Mouse (Mus musculus) cerebellum, postnatal 4 days (tissue): ENCODE measurements around the gene Alx3.
A peak's percentile ranks its signal among the peaks of the same experiment; 100 is the strongest.

Experiments
- DNase-seq, 2 experiments: peaks; one replicate each; pipeline ENCODE4 v3.0.0; 2022; ENCODE audit warnings: low spot score in 2 of 2, mixed read lengths in 1 of 2

The Alx3 gene

DNA sequence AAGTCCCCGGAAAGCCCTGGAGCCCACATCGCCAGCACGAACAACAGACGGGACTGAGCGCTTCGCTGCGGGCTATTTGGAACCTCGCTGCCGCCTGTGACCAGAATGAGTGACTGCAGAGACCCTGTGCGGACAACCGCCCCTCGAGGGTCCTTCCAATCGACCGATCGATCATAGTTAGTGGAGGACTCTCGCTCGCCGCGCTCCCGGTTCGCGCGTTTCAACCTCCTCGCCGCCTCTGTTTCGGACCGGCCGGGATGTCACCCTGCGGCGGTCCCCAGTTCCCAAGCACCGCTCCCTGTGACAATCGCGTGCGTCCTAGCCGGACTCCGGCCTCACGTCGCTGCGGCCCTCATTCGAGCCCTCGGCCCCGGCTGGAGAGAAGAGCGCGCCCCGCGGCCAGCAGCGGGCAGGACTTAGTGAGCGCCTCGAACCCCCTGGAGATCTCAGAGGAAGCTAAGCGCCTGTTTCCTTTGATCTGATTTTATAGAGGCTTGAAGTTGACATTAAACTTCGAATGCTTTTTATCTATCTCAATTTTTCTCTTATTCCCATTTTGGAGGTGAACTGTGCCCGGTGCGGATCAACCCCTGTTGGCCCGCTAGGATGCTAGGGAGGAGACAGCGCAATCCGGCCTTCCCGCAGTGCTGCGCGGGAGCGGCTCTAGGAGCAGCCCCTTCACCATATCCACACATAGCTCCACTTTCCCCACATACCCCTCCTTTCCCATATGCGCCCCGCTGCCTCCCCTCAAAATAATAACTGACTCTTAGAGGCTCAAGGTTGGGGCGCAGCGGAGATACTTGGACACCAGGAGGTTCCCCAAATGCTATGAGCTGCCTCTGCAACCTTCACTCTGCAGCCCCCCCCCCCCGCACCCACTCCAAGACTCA lies 11.7 kb upstream of the Alx3 start:
- DNase-seq = no peak

DNA sequence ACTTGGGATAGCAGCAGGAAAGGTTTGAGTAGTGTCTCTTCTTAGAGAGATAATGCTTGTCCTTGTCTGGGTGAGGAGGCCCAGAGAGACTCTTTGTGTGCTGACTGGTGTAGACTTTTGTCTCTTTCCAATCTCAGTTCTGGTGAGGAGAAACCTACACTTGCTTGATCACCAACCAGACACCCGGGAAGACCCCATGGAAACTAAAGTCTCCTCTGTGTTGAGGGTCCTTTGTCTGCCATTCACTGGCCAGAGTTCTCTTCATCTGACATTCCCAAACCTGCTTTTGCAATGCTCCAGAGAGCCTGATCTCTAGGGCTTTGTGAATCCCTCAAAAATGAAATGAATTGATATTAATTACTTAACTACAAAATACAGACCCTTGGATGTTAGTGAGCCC lies 10.9 kb upstream of the Alx3 start:
- no peak for DNase-seq

DNA sequence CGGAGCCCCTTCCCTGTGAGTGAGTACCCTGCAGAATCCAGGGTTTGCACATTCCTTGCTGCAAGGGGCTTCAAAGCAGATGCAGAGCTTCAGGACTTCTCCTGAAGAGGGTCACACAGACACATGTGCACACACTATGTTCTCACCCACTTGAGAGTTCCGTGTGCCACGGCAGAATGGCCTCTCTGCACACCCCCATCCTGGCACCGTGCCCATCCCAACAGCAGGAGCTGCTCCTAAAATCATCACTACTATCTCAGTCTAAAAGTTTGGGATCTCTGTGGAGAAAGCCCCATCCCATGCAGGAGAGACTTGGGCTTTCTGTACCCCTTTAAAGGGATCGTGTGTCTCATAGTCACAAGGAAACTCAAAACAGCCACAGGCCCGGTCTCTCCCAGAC lies 8.3 kb upstream of the Alx3 start:
- no peak for DNase-seq

DNA sequence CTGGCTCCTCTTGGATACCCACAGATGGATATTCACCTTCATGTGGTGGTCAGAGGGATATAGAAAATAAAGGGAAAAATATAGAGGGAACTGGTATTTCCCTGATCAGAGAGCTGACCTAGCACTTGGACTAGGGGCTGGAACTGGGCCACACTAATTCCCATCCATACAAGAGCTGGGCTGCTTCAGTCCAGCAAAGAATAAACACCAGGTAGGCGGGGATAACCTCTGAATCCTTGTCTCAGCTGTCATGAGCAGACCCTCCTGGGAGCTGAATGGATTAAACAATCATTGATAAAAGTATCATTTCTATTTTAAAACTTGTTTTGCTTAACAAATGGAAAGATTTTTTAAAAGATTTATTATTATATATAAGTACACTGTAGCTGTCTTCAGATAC lies 3.2 kb upstream of the Alx3 start:
- no peak for DNase-seq

DNA sequence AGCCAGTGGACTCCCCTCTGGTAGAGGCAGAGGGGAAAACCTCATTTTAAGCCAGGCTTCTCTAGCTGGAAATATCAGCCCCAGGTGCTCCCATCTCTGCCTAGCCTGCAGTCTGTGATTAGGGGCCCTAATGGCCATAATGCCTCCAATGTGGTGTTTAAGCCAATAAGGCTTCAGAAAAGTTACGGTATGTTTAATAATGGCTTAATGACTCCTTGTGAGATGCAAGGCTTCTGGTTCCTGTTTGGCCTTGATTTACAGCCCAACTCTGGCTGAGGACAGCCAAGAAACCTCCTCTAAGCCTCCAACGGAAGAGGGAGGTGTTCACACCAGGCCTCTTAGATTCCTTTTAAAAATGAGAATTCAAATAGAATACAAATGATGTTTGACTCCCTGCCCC lies 1.2 kb upstream of the Alx3 start:
- no peak for DNase-seq

DNA sequence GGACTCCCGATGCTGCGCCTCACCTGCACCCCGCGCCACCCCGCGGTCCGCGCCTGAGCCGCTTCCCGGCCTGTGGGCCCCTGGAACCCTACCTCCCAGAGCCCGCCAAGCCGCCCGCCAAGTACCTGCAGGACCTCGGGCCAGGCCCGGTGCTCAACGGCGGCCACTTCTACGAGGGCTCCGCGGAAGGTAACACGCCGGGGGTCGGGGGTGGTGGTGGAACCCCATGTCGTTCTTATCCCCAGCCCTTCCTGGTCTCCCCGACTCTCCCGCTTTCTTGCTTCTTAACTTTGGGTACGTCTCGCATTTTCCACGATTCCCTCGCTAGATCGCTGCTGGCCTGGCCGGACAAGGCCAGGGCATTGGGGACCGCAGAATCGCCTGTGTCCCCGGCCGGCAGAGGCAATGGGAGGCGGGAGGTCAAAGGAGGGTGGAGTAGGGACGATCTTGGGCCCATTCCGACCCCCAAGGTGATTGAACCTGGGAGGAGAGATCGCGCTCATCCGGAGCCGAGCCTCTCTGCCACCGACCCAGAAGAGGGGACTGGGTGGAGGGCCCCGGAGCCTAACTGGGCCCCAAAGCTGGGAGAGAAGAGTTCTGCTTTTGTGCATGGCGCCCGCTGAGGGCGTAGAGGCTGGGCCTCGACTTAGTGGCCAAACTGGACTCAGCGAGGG lies 570 bp downstream of the Alx3 start:
- DNase-seq = no peak

DNA sequence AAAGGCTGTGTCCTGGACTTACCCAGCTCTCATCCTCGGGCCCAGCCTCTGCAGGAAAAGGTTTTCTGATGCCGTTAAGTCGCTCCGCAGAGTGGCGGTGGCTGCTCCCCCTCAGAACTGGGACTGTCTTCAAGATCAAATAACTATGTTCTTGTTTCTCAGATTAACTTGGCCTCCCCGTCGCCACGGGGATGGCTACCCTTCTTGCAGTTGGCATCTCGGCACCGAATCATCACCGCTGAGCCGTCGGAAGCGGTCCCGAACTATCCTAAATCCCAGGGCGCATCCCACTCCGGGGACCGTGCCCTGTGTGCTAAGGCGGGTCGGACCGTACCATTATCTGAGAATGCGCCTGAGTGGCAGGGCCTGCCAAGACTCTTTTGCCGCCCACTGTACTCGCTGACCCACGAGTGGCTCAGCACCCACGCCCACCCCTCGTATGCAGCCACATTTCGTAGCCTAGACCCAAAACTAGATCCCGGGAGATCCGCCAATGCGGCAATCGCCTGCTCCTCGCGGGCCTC lies 1.2 kb downstream of the Alx3 start:
- DNase-seq = no peak

DNA sequence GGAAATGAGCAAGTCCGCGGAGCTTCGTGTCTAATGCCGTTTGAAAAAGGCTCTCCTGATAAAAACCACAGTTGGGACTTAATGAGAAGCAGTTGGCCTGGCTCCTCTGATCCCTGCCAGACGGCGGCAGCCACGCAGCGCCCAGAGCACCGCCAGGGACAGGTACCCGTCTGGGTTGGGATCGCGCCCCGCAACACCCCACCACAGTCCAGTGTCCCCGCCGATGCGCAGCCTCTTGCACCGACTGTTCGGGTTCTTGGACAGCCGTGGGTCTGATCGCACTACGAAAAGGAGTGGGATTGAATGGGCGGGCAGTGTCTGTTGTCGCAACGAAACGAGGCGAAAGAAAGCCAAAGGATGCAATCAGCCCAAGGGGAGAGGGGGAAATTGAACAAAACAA lies 1.7 kb downstream of the Alx3 start:
- DNase-seq = peak in 1 of 2 experiments; percentile 37

DNA sequence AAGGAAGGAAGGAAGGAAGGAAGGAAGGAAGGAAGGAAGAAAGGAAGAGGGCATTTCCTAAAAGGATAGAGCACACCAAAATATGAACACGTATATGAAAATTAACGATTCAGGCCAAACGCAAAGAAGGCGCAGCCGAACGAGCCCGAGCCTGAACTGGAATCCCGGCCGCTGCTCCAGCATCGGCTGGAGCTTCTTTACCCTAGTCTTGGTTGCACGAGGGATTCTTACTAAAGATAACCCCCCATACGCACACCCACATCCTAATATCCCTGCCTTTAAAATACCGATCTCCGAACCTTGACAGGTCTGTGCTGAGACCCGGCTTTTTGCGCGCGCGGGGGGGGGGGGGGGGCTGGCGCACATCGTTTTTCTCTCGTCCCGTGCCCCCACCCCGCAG lies 2.3 kb downstream of the Alx3 start:
- no peak for DNase-seq

DNA sequence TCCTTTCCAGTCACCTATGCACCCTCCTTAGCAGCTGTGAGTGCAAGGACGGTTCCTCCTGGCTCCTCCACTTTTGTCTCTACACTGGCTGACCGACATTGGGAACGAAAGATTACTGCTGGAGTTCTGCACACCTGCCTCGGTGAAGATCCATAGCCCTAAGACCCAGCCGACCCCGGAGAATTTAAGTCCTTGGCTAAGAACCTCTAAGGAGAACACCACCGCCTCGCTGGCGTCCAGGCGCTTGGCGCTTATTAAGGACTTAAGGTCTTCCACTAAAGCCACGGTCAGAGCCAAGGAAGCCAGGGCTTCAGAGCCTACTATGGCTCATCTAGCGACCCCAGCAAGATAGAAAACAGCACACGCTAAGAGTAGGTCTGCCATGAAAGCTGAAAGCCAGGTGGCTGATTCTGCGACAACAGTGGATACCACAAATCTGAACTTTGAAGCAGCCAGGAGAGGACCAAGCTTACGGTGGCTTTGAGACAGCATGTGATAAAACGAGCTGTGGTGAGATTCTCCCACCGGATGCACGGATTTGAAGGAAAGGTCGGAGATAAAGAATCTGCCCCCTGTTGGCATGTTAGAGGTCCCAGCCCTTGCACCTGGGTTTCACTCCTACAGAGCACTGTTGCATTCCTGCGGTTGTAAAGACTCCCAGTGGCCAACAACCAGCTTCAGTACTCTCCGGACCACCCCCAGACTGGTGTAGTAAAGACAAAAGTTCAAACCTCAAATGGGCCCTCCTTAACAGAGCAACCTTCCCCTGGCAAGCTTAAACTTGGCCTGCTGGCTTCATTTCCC lies 3.0 kb downstream of the Alx3 start:
- no peak for DNase-seq

DNA sequence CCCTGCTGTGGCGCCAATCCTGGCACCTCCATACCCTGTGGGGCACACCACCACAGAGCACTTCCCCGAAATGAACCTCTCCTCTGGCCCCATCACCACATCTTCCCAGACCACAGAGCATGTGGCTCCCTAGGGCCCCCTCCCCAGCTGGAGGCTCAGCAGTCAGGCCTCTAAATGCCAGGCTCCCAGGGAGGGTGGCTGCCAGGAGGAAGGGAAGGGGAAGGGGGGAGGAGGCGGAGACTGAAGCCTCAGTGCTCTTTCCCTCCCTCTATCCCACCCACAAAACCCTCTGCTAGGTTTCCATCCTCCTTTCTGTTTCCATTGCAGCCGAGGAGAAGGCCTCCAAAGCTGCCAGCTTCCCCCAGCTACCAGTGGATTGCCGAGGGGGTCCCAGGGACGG lies 5.3 kb downstream of the Alx3 start:
- no peak for DNase-seq

DNA sequence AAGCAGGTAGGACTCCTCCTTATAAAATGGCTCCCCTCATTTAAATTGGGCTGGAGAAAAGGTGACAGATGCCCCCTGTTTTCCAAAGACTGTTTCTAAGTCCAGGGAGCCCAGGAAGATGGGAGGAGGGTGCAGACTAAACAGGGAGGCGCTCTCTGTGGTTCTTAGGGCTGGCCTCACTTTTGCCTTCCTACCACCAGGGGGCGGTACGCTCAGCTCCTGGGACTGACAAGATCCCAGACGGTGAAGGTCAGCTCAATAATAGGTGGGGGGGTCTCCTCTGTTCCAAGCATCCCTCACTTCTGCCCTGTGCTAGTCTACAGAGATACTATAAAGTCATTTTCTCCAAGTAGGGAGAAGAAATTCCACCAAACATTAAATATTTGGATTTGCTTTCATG lies 10.5 kb downstream of the Alx3 start:
- peak in 1 of 2 experiments; percentile 62 for DNase-seq

DNA sequence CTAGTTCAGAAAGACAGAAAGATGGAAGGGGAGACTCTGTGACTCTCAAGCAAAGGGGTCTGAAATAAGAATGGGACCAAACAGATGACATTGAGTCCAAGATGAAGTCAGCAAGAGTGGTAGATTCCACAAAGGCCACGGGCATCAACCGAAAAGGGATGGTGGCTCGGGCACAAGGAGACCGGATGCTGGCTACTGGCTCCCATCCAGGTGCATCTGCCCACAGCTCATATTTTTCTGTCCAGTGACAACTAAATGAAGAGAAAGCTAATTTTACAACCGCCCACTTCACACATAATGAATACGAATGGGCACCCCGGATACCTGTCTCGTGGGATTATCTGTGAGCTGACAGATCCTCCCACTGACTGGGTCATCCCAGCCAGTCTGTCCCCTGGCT lies 12.4 kb downstream of the Alx3 start:
- DNase-seq = no peak

DNA sequence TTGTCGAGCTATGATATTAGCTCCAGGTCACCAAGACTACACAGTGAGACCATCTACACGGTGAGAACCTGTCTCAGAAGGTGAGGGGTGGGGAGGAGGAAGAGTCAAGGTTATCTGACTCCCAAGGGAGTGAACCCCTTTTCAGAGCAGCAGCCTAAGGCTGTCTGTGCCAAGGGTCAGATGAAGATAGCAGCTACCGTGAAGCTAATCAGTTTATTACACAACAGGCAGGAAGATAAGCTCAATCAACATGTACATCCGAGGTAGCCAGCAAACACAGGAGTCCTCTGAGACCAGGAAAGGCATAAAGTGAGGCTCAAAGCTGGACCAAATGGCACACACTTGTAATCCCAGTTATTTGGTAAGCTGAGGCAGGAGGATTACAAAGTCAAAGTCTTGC lies 14.0 kb downstream of the Alx3 start:
- no peak for DNase-seq

DNA sequence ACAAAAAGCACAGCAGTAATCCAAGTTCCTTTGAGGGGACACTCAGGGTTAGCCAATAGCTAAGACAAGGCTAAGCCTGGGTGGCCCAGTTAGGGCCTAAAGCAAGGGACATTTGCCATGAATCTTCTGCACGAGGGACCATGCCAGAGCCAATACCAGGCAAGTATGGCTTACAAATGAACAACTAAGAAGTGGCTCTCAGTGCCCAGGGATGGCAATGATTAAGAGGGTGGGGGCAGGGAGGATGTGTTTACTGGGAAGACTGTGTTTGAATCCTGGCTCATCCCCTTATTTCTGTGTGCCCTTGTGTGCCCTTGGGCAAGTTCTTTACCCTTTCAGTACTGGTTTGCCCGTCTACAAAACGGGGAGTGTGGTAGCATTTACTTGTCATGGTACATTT lies 14.5 kb downstream of the Alx3 start:
- DNase-seq = no peak

DNA sequence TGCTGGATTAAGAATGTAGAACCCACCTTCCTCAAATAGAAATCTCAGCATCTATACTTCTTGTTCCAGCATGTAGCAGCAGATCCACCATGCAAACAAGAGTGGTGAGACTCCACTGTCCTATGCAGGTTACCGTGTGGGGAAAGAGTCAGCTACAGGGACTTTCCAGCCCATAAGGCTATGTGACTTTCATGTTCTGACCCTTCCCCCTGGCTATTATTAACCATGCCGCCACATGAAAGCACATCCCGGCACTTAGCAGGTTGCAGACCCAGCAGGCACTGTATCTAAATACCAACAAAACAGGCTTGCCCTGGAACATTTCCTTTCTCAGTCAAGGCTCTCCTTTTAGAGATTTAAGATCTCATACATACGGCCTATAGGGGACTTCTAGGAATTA lies 16.6 kb downstream of the Alx3 start:
- no peak for DNase-seq

DNA sequence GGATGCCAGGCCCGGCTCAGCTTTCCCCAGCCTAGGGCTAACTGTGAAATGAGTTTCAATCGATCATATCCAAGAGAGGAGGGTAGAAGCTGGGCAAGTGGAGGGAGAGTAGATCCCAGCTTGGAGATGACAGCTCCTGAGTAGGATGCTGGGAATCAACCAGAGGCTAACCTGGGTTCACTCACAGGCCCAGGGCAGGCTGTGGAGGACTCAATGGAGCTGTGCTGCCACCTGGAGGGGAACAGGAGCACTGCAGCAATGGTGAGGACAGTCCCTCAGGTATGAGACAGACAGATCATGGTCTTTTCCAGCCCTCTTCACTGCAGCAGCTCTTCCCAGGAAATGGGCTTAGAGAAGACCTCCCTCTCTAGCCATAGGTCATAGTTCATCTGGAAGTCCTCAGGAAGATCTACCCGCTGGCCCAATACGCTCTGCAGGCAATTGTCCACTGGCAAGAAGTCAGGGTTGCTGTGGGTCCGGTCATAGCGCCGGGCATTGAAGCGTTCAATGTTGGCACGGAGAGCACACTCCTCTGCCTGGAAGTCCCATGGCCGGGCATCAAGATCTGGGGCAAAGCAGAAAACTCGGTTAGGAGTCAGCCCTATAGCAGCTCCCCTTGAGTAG lies 18.2 kb downstream of the Alx3 start:
- peak; percentile 66 to 85 for DNase-seq

DNA sequence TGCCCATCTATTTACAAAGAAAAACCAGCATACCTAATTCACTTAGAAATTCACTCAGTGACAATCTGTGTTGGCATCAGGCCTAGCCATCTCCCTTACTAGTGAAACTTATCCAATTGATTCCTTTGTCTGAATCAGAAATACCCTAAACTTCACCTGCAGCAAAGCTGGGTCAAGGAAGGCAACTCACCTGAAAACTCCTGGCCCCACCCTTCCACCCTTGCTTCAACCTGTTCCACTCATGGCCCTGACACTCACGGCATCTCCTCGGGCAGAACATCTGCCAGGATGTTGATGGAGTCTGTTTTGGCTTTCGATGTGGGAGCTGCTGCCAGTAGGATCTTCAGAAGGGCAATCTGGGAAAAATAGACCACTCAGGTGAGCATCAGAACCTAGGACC lies 23.0 kb downstream of the Alx3 start:
- DNase-seq = peak in 1 of 2 experiments; percentile 11

DNA sequence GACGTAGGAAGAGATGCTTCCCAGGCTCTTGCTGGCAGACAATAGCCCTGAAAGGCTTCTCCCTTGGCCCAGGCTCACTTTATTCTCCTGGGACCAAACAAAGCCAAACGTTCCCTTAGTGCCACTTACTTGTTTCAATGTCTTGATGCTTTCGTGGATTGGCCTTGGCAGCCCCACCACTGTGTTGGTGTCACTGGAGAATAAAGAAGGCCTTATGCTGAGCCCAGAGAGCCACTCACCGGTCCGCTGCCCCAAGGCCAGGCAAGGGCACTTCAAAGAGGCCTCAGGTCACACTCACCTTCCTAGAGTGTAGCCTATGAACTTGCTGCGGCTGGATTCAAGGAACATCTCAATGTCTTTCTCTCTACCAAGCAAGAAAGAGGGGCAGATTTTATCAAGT lies 25.1 kb downstream of the Alx3 start:
- DNase-seq = peak in 1 of 2 experiments; percentile 13

DNA sequence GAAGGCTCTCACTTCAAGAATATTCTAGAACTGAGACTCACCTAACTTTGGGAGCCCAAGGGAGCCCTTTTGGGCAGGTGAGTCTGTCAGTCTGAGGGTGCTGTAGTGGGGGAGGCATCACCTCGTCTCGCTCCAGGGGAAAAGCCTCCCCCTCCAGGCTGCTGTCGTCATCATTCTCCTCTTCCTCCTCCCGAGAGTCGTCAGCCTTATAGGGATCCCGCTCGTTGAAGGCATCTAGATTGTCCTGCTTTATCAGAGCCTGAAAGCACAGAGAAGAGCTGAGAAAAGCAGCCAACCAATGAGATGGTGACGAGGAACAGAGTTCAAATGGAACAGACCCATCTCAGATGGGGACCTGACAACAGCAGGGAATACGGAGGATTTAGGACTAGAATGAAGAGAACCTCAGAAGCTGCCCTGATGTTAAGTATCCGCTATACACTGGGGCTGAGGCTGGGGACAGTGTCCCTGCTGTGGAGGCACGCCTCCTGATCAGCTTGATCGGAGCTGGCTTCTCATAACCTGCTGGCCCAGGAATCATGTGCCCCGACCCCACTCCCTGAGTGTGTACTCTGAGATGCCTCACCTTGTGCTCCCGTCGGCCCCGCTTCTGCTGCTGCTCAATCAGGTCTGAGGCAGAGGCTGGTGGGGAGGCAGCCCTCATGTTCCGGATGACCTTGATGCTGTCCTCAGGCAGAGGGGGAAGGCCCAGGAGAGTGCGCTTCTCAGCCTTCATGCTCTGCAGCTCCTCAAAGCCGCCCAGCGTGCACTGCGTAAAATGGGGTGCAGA lies 26.6 kb downstream of the Alx3 start:
- DNase-seq = no peak

DNA sequence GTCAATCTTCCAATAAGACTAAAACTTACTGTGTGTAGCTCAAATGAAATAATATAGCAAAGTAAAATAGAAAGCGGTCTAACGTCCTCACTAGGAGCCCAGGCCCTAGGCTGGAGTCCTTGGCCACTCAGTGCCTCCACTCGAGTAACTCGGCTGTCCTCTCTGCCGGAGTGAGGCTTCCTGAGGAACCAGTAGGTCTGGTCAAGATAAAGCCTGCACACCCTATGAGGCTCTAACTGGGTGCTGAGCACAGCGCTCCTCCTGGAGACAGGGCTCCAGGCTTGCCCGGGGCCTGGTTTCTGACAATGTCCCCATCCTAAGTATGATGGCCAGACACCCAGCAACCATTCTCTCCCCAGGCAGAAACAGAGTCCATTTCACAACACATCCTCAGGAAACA lies 27.7 kb downstream of the Alx3 start:
- no peak for DNase-seq
